Mouse (Mus musculus): ENCODE measurements around the gene Coro2b. TPM values are rescaled to one million over a fixed set of nuclear protein-coding genes. Genes with fewer than 3 reads are reported as not detected.

Coro2b gene
- 12.3 and 16.2 TPM in 2 replicates for polyA plus RNA-seq (2015; fragmentation: Nextera tagmentation; extraction: Ambion mirVana)

GRCm38 (mm10) chr9:62536655-62537631, at the start of gene Coro2b:
Gene Coro2b (minus strand): TSS chr9:62537044.

Other genes with a start within 250 kb of the Coro2b start
- 126 and 182 TPM in 2 replicates for gene Anp32a, start 195.8 kb downstream of the Coro2b start, polyA plus RNA-seq (2015; fragmentation: Nextera tagmentation; extraction: Ambion mirVana)
- 1.5 and 1.8 TPM in 2 replicates for gene Itga11, start 140.8 kb upstream of the Coro2b start, polyA plus RNA-seq (2015; fragmentation: Nextera tagmentation; extraction: Ambion mirVana)

Data from adrenal gland, postnatal 0 days (tissue).